Mouse (Mus musculus) right cerebral cortex, postnatal 25 days (tissue): Measurements from ENCODE around the gene Slc12a4.

Experiments
- DNase-seq: peaks from one replicate; pipeline ENCODE4 v3.0.0; 2022

The Slc12a4 gene

DNA sequence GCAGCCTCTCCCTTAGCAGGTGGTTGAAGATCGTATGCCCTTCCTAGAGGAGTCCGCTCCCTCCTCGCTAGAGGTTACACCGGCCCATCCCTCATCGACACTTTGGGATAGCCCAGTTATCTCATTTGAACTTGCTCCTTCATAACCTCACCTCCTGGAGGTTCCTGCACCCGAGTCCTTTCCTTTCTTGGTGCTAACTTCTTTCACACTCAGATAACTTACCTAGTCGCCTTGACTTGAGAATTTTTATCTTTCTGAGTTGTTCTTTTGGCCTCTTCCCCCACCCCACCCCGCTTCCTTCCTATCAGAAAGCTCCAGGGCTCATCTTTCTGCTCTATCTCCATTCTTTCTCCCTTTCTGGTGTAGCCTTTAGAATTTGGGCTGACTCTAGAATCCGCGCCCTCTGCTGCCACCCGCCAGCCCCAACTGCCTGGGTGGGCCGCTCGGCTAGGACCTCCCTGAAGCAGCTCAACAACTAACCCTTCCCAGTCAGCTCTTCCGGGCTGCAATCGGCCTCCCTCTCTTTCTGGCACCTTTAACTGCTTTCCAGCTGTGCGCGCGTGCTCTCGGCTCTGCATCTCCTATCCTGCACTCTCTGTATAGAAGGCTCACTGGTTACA is 905 bp upstream of the Slc12a4 start:
- DNase-seq: no peak

DNA sequence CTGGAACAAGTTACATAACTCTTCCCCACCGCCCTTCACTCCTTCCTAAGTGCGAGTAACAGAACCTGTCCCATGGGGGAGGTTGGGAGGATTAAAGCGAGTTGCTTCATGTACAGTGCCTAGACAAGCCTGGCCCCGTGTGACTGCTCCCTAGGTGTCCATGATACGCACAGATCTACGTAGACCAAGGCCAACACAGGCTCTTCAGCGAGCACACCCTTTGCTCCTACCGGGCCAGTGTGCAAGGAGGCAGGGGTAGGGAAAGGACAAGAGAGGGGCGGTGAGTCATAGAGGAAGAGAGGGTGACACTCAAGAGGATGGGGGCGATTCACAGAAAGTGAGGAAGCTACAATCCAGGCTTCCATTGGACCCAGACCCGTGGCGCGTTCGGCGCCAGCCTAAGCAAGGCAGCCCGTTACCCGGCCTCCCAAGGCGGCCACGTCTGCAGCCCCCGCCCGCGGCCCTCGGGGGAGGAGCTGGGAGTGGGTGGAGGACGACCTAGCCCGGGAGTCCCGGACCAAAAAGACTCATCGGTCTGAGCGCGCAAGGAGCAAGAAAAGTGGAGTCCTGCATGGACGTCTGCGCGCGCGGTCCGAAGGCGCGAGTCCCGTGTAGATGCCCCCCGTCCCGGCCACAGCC is 512 bp downstream of the Slc12a4 start:
- DNase-seq: no peak

DNA sequence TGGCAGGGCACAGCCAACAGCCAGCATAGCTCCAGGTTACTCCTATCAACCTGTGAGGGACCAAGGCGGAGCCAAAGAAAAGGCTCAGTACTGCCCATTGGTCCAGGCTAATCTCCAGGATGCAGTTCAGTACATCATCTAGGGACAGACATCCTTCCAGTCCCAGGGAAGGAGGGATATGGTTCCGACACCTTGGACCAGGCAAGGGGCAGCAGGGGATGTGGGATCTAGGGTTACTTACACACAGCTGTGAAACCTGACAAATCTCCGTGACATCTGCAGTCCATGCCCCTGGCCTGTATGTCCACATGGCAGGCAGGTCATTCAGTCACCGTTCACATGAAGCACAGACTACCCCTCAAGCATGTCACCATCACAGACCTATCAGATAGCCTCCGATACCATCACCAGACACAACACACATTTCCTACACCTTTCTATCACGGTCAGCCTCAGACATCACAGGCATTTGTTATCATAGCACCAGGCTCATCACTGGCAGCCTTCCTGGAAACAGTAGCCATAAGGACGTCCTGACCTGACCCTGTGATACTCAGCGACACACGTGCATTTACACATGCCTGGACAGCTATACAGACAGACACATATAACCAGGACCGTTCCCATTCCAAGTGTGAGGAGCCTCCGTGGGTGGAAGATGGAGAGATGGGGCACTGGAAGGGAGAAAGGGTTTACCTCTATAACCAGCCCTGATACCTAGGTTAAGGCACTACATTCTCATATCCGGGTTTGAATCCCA is 1.2 kb downstream of the Slc12a4 start:
- no peak for DNase-seq

DNA sequence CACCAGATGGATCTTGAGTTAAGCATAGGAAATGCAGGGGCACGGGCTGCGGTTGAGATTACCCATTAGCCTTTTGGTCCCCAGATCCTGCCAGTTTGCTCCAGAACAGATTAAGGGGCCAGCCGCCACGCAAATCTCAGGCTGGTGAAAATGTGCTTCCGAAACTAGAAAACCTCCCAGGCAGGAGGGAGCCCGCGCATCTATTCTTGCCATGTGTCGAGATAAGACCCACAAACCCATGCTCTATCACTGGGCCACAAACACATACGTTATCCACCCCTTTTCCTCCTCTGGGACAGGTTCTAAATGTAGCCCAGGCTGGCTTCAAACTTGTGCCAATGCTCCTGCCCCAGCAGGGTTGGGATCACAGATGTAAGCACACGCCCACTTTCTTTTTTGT is 4.4 kb downstream of the Slc12a4 start:
- DNase-seq: no peak

DNA sequence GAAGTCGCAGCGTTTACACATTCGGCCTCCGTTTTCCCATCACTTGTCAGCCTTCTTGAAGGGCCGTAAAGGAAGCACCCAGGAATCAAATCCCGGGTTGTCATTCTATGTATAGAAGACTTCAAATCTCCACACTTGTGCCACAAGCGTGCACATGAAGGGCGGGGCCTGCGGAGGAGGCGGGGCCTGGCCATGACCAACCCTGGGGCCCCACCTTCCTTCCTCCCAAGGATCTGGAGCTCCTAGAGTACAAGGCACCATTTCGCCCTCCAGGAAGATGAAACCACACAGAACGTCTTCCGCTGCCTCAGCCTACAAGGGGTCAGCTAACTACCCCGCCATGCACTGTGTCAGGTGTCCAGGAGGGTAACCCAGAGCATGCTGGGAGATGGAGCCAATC is 4.8 kb downstream of the Slc12a4 start:
- no peak for DNase-seq

DNA sequence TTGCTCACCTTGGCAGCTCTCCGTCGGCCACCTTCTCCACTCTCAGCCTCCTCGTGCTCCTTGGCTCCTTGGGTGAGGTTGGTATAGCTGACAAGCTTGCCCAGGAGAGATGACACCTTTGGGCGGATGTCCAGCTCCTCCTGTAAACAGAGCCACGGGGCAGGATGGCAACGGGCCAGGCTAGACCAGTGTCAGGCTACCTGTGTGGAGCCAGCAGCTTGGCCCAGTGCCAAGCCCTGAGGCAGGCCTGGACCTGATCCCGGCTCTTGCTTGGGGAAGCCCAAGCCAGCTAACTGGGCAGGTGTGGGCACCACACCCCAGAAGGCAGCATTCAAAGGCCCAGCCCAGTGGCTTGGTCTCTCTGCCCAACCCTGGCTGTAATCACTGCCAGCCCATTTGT is 6.5 kb downstream of the Slc12a4 start:
- no peak for DNase-seq

DNA sequence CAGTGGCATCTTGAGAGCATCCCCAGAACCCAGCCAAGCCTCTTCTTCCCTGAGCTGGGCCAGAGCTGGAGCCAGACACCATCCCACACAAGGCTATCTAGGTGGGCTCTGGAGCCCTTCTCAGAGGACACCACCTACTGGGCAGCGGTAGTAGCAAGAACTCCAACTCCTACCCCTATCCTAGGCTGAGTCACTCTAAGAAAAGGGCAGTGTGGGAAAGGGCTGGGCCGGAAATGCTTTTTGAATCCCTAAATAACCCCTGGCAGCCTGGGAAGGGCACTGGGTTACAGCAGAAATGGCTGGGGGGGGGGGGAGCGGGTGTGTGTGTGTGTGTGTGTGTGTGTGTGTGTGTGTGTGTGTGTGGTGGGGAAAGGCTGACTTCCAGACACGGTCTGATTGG is 8.1 kb downstream of the Slc12a4 start:
- no peak for DNase-seq

DNA sequence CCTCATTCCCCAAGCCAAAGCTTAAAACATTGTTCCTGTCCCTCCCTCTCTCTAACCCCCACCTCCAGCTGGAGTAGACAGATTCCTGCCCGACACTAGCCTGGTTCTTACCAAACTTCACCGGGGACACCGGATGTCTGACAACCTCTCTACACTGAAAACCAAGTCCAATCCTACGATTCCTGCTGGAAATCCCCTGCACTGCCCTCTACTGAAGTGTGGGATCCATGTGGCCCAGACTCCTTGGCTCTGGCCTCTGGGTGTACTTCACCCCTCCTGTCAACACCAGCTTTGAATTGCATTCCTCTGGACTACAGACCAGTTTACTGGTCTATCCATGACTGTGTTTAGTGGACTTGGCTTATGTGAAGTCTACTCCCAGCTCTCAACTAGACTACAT is 9.3 kb downstream of the Slc12a4 start:
- DNase-seq: no peak

DNA sequence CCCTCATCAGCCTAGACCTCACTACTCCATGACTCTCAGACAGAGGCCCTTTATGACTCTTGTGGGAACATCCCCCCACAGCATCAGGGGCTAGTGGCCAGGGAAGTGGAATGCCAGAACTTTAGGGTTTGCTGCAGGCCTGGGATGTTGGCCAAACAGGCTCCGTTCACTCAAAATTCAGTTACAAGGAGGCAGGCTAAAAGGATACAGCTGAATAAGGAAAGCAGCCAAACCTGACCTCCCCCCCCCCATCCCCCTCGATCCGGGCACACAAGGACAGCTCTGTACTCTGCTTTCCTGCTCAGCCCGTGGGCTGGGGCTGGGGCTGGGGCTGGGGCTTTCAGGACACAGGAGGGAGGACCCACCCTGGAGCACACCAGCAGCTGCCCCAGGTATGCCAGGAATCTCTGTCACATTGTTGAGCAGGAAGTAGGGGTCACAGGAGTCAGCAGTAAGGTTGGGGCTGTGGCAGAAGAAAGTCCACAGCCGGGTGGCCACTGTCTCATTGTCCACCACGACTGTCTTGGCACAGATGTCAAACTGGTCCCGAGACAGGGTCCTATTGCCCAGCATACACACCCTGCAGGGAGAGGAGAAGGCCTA is 14.7 kb downstream of the Slc12a4 start:
- DNase-seq: no peak

DNA sequence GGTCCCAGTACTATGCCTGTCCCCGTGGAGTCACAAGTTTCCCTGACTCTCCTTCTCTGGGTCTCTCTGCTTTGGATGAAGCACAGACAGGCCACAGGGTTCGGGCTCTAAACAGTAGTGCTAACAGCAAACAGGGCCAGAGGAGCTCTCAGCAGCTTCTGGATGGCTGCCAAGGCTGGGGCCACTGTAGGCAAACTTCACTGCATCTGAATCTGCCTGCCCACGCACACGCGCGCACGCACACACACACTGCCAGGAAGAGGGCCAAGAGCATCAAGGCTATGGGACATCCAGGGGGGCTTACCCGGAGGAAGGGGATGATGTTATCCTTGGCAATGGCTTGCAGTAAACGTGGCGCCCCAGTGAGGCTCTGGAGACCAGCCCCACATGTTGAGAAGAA is 16.5 kb downstream of the Slc12a4 start:
- DNase-seq: no peak

DNA sequence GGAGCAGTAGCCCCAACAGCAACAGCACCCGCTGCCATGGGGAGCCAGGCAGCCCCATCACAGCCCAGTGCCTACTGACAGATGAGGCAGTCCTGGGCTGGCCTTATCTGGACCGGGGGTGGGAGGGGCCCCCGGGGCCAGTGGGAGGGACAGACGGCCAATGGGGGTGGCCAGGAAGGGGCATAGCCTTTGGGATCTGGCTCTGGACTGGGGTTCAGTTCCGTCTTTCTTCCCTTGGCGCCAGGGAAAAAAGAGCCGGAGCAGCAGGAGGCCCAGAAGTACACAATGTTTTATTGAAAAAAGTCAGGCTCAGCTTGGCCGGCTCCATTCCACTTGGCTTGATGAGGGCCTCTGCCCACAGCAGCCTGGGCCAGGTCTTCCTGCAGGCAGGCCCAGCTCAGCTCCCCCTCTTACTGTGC is 22.6 kb downstream of the Slc12a4 start, which contains the start of gene Lcat:
TSS of gene Lcat (minus strand) at position 62 of the 419 bp plus-strand sequence.
- DNase-seq: no peak

DNA sequence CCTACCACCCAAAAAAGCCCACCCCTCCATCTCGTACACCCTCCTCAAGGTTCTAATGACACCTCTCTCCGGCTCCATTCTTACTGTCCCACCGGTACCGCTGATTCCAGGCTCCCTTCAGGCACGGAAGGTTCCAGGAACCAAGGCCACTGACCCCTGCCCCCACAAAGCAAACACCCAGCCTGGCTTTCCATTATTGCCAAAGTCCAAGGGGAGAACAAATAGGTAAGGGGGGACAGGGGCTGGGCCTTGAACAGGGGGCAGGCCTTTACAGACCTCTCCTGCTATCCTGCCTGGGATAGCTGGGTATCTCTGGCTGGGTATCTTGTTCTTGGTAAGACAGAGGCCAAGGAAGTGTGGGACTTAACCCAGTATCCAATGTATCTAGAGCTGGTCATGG is 23.4 kb downstream of the Slc12a4 start:
- no peak for DNase-seq

DNA sequence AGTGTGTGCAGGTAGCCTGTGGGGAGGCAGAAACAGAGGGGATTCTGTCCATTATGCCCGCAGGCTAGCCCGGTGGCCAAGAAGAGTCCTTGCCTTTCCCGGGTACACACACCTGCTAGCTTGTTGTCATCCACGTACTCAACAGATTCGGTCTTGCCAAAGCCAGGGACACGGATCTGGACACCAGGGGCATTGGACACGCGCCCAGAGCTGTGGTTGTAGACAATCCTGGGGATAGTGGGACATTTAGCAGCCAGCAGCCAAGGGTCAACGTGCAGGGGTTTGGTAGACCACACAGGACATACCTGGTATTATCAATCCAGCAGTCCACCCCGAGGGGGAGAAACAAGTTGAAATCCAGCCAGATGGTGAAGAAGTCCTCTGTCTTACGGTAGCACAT is 23.9 kb downstream of the Slc12a4 start:
- DNase-seq: no peak

DNA sequence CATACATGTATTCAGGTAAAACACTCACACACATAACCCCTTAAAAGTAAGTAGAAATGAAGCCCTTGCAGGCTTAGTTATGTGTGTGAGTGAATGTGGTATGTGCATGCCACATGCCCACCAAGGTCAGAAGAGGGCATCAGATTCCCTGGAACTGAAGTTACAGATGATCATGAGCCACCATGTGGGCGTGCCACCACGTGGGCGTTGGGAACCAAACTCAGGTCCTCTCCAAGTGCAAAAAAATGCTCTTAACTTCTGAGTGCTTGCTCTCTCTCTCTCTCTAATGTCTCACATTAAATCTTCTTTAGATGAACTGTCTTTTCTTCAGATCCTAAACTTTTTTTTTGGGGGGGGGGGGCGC is 27.6 kb downstream of the Slc12a4 start, which contains the start of gene Psmb10:
TSS of gene Psmb10 (minus strand) at position 139 of the 364 bp plus-strand sequence.
- DNase-seq: no peak

DNA sequence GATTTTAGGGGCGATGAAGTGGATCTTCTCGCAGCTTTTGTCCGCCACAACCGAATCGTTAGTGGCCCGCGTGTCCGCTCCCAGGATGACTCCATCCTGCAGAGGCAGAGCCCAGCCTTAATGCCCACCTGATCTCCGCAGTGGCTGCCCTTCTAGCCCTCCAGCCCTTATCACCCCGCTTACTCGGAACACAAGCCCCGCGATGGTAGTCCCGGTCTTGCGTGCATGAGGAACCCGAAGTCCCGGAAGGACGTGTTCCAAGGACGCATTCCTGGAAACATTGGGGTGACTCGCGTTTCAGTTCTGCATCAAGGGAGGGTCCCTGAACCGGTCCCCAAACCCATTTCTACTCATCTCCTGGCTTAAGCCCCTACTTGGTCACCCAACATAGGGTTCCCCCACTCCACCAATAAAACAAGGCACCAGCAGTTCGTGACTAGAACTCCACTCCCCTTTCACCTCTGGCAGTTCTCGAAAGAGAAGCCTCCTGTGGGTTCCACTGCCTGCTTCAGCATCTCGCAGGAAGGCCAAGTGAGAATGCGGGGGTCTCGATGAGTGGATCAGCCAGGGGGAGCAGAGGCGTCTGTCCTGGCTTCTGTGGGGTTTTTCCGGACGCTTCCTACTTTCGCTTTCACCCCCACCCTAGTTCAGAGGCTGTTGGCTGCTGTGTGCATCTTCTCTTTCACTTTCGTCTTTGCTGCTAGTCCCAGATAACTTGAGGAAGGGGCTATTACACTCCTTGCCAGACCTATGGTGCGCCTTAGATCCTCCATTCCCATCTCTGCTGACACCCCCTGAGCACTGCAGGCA is 28.2 kb downstream of the Slc12a4 start:
- DNase-seq: peak; percentile 66

DNA sequence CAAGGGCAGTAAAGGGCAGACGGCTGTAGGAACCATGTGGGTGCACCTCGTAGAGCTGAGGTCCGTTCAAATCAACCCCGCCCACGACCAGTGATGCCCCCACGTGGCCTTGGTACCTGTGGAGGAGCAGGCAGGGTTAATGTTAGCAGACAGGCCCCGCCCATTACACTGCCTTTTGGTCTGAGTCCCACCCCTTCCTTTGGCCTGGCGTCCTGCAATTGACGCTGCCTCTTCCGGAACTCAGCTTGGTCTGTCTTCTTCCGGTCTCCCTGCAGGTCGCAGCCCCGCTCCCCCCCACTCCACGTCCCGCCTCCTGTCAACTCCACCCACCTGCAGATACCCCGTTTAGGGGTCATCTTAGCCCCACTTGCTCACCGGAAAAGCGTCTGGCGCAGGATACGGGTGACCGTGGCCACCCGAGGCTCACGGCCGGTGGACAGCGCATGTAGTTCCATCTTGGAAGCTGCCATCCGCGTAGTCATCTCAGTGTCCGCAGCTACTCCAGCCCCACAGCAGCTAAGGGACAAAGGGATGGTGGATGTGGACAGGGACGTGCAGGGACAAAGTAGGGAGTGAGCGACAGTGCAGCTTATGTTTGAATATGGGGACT is 28.9 kb downstream of the Slc12a4 start:
- peak; percentile 88 for DNase-seq

DNA sequence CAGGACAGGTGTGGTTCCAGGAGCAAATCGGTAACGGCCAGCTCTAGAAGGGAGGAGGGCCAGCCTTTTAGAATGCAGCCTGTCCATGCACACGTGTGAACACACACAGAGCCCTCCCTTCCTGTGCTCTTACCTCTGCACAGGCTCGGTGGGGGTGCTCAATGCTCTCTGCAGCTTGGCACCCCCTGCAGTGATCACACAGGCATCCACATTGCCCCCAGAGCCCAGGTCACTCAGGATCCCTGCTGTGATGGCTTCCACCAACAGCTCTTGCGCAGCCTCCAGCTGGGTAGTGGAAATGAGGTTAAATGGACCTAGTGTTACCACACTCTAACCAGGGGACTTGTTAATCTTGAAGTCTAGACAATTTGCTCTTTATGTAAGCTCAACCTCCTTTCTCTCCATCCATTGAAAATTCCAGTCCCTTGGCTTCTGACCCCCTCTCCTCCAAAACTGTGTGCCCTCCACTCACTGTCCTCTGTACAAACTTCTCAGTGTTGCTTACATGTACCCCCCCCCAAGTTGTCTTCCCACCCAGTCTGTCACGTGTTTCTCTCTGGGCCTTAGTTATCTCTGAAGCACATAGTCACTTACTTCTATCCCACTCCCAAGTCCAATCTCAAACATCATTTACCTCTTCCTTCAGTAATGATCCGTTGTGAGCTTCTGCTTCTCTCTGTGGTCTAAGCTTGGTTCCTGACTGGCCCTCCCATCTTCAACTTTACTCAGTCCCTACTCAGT is 29.9 kb downstream of the Slc12a4 start:
- DNase-seq: no peak

DNA sequence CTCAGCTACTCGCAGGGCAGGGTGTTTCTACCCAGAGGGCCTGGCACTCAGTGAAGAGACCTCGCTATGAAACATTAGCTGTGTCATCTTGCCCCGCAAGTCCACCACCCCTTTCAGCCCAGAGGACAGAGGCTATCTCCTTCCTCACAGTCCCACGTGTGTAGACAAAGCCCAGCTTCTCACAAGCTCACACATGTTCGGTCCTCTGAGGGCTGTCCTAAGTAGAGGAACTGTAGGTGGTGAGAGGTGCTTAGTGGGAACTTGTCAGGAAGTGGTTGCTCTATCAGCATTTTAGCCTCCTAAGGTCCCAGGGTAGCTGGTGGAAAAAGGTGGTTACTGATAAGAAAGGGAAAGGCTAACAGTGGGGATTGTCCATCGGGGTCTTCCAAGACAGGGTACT is 30.8 kb downstream of the Slc12a4 start:
- DNase-seq: no peak

DNA sequence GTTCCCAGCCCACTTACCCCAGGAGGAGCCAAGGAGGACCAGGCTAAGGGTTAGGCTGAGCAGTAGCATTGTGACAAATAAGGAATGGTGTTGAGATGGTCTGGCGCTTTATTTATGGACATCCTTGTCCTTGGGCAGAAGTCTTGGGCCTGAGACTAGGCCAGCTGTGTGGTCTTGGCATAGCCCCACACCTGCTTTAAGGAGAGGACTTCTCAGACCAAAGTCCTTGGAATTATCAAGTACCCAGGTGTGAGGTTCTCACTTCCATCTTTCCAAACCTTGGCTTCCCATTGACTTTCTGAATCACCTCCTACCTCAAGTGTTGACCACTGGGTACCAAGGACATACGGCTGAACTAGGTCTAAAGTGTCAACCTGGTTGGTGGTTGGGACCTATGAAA is 32.1 kb downstream of the Slc12a4 start, which contains the start of gene Ctrl:
TSS of gene Ctrl (minus strand) at position 101 of the 400 bp plus-strand sequence.
- no peak for DNase-seq

DNA sequence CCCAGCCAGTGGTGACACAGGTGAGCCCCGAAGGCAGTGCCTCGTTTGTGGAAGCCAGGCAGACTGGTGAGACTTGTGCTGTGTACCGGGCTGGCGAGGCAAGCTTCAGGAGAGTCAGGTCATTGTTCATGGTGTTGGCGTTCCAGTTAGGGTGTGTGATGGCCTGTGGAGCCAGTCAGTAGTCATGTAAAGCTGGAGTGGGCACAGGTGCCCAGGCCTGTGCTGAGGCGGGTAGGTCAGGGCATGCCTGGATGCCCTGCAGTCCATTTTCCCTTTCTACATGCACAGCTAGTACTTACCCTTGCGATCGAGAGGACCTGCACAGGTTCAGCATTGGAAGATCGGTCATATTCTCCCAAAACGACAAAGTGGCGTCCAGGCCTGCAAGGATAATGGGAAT is 33.4 kb downstream of the Slc12a4 start:
- DNase-seq: no peak

DNA sequence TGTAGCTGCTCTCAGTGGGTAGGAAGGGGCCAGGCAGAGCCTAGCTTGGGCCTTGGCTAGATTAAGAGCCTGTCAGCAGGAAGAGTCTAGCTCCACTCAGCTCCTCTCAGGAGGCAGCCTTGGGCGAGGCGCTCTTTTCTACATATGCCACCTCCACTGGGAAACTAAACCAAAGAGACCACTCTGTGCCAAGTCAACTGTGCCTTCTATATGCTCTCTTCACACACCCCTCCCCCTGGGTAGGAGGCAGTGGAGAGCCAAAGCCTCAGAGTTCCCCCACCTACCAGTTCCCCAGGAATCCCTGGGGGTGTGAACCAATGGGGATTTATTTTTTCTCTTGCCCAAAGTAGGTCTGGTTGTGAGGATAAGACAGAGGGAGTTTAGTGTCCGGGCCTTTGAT is 34.6 kb downstream of the Slc12a4 start:
- no peak for DNase-seq

DNA sequence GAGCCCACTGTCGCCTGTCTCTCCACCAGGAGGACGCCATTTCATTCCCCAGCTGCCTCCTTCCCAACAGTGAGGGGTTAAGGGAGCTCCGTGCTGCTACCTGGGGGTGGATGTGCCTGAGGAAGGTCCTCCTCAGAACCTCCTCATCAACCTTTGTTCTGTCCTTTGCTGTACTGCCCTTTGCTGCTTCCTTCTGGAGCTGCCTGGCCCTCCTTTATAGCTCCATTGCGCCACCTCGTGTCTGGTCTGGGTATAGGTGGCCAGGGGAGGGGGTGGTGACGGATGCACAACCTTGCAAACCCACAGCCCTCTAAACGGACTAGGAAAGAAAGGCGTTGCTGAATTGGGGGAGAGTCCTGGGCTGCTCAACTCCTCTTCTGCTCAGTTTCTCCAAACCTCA is 35.3 kb downstream of the Slc12a4 start:
- peak; percentile 77 for DNase-seq
